Mouse (Mus musculus) G1E-ER4 (cell line): Measurements from ENCODE around the gene Fbxo46. TPM values are rescaled to one million over a fixed set of nuclear protein-coding genes. Genes with fewer than 3 reads are reported as not detected.

Experiments
- GATA1 ChIP-seq: IDR thresholded peaks from one replicate; pipeline ENCODE4 v1.8.0; 2012; ENCODE audit warnings: low read length, inconsistent platforms
- polyA plus RNA-seq: library from polyadenylated mRNA; stranded (reverse); fragments of >175 nt; gene quantifications from 2 replicates; pipeline ENCODE4 v1.2.3, GENCODE M21; 2012

The Fbxo46 gene
- polyA plus RNA-seq, 1 experiment = 26.5 TPM

DNA sequence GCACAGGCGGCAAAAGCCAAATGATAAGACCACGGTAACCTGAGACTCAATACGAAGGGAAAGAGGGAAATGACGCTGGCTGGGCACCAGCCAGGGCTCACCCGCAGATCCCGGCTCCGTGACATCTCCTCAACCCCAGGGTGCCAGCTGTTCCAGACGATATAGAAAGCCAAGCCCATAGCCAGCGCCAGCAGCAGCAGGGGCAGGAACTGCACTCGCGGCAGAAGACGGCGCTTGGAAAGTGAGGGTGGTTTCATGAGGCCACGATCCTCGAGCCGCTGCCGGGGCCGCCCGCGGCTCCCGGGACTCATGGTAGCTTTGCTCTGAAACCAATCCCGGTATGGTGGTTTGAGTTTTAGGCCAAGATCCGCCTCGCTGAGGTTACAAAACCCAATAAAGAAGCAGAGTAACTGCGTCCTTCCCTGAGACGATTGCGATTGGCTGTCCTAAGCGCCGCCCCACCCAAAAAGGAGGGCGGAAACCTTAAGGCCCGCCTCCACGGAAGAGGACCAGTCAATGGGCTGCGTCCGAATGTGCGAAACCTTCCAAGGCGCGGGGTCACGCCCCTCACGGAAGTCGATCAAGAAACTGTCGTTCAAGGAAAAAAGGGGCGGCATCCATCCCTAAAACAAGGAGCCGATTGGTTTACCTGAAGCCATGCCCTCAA, 29.3 kb downstream of the Fbxo46 start, which contains the start of gene Qpctl:
Gene Qpctl (minus strand): TSS at position 417 of the 667 bp plus-strand sequence.
- no peak for TF ChIP-seq GATA1

DNA sequence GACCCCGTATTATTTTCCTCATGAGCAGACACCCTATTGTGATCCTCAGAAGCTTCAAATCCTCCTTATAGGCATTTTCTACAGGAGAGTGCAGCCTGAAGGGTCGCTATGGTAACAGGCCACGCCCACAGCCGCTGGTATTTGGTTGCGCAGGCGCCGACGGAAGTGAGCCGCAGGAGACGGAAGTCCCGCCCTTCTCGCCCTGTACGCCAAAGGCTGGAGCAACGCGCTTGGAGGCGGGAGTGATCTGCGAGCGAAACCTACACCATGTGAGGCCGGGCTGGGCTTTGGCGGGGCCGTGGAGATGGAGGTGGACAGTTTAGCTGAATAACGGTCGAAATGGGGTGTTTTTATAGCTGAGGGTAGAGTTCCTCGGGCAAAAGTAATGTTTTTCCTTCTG, 30.0 kb downstream of the Fbxo46 start, which contains the start of gene Snrpd2:
Gene Snrpd2 (plus strand): TSS at position 97 of the 400 bp plus-strand sequence.
- TF ChIP-seq GATA1 = no peak

DNA sequence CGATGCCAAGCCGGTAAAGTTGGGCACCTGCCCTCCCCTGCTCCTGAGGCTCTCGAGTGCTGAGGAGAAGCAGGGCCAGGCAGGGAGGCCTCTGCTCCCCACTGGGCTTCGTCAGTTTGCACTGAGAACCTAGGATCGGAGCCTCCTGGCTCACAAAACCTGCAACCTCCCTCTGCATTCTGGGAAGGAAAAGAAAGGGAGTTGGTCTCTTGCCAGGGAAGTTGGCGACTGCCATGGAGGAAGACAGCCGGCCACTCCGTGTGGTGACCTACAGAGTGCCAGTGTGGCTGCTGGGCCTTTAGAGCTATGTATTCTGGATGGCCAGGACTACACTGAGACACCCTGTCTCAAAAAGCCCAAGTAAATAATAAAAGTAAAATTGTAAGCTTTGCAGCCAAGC, 35.1 kb downstream of the Fbxo46 start:
- no peak for TF ChIP-seq GATA1

DNA sequence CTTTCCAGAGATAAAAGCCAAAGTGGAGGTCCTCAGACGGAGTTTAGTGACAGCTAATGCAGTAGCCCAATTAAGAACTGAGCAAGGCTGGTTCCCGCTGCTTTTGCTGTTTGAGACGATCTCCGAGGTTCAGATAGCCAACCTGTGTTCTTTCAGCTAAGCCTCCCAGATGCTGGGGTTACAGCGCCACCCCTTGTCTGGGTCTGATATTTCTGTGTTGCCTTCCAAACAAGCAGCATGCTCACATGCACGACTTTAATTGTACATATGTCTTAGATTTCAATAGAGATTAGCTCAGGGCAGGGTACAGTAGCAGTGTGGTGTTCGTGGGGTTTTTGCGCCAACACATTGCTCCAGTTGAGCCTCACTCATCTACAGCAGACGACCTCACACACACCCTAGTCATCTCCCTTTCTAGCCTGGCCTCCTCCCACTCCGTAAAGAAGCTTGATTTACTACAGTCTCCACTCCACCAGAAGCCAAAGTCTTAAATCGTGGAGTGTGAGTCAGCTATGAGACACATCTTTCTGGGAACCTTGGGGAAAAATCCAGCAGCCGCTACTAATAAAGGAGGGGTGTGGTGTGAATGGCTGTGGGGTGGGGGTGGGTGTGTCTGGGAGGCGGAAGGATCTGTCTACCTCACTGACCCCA, 36.3 kb downstream of the Fbxo46 start:
- TF ChIP-seq GATA1 = no peak

DNA sequence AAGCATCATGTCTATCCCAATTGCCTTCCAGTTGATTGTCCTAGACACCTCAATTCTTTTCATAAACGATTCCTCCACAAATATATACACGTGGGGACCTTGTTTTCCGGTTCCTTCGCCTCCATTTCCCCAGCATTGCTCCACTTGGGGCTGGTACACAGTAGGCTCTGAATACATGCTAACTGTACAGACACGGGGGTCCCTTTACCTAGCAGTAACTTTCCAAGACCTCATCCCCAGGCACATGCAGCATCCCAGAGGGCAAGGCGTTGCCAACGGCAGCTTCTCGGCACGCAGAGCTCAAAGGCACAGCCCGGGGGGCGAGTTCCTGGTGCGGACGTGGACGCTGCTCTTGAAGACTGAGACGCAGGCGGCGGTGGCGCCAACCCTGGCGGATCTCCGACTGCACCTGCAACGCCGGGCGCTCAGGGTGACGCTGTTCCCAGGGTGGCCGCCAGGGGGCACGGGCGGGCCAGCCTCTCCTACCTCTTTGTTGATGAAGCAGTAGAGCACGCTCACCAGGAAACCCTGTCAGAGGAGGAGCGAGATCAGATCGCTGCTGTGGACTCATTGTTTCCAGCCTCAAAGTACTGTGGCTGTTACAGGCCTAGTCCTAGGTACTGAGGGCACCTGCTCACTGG, 37.6 kb downstream of the Fbxo46 start:
- TF ChIP-seq GATA1 = no peak

DNA sequence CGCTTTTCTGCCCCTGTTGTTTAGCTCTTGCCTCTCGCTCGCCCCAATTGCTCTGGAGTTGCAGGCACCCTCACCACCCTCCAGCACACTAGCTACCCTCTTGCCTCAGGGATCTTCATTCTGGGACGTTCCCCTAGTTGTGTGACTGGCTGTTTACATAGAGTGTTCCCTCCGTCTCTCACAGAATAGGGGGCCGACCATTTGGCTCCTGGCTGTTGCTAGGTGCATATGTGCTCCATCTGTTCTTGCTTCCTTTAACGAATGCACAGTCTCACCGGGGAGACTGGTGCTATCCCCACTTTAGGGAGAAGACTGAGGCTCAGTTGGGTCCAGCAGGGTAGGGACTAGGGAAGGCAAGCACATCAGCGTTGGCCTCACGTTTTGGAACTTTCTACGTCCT, 38.9 kb downstream of the Fbxo46 start:
- no peak for TF ChIP-seq GATA1

DNA sequence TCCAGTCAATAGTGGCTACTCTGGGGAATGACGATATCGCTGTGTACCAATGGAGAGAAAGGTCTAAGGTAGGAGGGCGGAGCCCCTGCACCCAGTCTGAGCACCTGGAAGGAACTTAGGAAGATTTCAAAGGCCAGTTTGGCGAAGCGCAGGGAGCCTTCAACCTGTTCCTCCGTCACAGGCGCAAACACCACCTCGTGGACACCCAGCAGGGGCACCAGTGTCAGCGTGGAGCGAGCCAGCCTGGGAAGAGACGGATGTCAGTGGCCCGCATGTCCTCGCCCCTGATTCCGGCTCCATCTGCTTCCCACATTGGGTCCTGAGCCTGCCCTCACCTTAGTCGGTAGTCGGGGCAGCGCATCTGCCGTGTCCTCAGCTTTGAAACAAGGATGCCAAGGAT, 39.8 kb downstream of the Fbxo46 start:
- TF ChIP-seq GATA1 = no peak

DNA sequence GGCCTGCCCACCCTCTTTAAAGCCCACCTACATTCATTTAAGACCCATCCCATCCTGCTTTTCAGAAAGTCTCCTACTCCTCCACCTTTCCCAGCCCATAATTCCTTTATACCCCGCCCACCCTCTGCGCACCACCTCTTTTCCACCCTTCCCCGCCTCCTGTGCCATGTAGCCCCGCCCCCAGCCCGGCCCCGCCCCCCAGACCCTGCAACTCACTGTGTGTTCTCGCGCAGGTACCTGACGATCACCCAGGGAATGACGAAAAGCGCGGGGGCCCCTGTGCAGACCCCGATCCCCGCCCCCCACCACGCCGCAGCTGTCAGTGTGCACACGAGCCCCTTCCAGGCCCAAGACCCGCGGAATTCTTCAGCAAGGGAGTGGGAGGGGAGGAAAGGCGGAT, 40.5 kb downstream of the Fbxo46 start:
- no peak for TF ChIP-seq GATA1

DNA sequence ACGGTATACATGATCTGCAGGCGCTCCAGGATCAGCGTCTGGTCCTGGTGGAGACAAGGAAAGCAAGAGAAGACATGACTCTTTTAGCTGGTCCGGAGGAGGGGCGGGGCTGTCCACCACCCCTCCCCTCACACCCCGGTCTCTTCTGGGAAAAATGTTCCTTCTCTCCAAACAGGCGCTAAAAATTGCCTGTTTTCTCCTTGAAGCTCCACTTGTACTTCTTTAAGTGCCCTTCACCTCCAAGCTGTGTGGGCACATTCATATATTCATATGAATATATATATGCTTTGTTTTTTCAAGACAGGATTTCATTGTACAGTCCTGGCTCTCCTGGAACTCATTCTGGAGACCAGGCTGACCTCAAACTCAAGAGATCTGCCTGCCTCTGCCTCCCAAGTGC, 43.3 kb downstream of the Fbxo46 start:
- TF ChIP-seq GATA1 = no peak

DNA sequence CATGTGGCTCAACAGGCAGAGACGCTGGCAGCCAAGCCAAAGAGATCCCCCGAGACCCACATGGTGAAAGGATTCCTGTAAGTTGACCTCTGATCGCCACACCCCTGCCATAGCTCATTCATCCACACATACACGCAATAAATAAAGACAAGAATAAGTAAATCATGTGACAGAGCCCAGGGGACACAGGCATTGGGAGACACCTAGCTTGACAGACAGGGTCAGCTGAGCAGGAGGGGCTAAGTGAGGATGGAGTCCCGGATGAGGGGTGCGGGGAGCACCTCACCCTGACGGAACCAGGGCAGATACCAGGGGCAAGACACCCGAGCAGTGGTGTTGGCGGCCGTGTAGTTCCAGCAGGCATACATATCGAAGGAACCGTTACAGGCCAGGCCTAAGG, 44.1 kb downstream of the Fbxo46 start:
- TF ChIP-seq GATA1 = no peak

DNA sequence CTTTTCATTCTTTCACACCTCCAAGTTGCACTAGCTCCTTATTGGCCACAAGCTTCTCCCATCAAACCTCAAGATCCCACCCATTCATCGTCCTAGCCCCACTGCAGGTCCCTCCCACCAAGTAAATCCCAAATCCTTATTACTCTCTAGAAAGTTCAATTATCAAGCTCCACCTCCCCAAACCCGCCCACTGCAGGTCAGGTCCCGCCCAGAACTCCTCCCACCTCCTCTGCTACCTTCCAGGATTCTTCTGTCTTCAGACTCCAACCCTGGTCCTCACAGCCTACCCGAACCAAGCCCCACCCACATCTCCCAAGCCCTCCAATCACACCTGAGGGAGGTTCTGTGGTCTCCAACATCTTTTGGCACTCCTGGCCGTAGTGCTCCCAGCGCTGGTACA, 44.5 kb downstream of the Fbxo46 start:
- no peak for TF ChIP-seq GATA1

DNA sequence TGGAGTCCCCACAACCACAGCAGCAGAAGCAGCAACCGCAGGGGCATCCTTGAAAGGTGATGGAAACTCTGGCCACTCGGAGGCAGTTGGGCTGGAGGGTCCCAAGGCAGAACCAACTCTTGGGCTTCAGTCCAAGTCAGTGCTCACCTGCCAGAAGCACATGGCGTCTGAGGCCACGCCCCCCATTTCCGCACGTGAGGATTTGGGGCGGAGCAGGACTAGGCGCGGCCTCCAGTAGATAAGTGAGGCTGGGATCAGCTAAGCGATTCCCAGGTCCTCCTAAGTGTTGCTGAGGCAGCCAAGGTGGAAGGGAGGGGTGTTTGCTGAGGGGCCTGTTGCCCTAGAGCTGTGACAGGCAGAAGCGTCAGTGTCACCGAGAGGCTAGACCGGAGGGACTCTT, 45.3 kb downstream of the Fbxo46 start:
- TF ChIP-seq GATA1 = no peak

DNA sequence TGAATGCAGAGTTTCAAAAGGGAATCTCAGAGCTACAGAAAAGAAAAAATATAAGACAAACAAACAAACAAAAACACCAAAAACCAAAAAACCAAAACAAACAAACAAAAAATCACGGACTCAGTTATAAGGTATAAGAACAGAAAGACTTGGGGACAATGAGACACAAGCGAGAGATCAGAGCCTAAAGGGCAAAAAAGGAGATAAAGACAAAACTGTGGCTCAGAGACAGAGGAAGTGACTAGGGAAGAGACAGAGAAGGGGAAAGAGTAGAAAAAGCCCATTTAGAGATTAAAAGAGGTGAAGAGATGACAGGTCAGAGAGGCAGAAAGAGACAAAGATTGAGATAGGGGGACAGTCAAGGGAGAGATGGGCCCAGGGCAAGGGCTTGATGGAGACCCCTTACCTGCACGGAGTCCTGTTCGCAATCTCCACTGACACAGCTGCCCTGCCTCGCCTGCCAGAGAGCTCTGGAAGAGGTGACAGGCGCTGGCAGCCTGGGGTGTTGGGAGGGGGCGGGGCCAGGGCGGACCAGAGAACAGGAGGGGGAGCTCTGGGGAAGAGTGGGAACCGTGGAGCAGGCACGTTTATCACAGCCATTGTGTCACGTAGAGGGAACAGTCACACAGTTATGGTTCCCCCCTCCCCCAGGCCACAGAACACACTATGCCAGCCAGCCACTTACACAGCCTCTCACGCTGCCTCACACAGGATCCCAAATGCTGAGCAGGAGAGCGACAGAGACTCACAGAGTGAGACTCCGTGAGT, 46.2 kb downstream of the Fbxo46 start, which contains the start of gene Gipr:
Gene Gipr (minus strand): TSS at position 472 of the 768 bp plus-strand sequence.
- no peak for TF ChIP-seq GATA1

DNA sequence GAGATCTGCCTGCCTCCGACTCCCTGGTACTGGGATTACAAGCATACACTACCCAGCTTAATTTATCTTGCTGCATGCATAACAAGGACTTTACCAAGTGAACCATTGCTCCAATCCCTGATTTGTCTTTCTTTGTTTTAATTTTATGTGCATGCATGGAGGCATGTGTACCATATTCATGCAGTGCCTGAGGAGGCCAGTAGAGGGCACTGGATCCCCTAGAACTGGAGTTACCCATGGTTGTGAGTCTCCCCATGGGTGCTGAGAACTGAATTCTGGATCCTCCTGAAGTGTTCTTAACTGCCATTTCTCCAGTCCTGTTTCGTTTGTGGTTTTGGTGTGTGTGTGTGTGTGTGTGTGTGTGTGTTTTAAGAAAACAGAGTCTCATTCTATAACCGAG, 47.3 kb downstream of the Fbxo46 start:
- TF ChIP-seq GATA1 = no peak

DNA sequence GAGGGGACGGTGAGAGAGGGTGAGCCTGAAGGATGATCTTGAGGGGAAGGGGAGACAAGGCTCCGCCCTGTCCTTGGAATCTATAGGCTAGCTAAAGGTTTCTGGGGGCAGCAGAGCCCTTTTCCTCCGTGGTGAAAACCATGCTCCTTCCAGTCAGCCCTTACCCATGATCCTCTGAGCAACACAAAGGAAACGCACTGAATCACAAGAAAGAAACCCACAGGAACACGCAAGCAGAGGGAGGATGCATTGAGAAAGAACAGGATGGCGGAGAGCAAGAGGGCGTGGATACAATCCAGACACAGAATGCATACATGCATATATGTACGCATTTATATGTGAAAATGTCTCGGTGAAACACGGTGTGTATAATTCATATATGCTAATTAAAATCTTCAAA, 49.8 kb downstream of the Fbxo46 start:
- TF ChIP-seq GATA1 = no peak

DNA sequence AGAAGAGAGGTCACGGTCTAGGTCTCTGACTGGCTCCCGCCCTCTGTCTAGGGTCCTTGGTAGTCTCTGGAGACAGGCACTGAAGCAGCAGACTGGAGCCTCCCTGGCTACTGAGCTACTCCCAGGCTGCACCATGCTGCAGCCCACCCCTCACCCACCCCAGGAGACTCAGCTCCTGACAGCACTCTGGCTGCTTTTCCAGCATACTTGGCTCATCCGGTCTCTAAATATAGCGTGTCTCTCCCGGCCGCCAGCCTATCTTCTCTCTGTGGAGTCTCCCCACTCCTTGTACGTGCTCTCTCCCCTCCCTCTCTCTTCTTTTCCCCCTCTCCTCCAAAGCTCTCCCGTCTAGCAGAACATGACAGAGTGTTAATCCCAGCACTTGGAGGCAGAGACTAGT, 50.5 kb downstream of the Fbxo46 start:
- no peak for TF ChIP-seq GATA1

DNA sequence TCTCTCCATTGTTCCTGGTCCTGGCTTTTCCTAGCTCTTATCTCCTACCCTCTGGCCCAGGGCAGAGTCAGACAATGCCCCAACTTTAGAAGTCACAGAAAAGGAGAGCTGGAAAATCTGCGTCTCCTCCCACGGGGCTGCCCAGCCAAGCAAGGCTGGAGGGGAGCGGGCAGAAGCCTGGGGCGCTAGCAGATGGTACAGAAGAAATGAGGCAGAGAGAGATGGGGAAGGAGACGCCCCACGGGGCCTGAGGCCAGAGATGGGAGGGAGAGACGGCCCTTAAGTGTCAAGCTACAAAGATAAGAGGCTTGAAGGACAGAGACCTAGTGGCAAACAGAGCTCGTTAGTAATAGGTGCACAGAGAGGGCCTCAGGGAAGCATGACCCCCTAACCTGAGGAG, 52.2 kb downstream of the Fbxo46 start:
- TF ChIP-seq GATA1 = no peak
